8 mouse cellular contexts compared by ENCODE assay signal in genomic region chr10:111719632-111720031, GRCm38 (mm10).
DNase-seq lines count a peak whose midpoint lies in the region.

No protein-coding gene starts in this region.

- intact Hi-C loops in heart, postnatal 25 days (cut with DNase I): no loop called here
- intact Hi-C loops in left cerebral cortex, postnatal 4 days (cut with DNase I): no loop called here

- peak; percentile 16 for DNase-seq in heart, adult 8-10 months (ENCODE audit: low spot score)
- no peak for DNase-seq in heart, postnatal 25 days (ENCODE audit: low spot score)
- peak; percentile 48 for DNase-seq in 3T3-L1 (ENCODE audit: low read depth, low spot score)
- DNase-seq in Muller cell, postnatal 12 days (ENCODE audit: inconsistent ontology term): peak; percentile 94
- peak; percentile 59 to 69 for DNase-seq in kidney, postnatal 4 days
- no peak for DNase-seq in testis, postnatal 14 days (ENCODE audit: low spot score)
- DNase-seq in left cerebral cortex, postnatal 4 days: no peak
- DNase-seq in c-Kit-positive CD71-positive TER-119-positive erythroid progenitor cells, embryonic 14.5 days (ENCODE audit: low spot score): no peak

Comparison
In these comparisons a context has a peak if more than half of its experiments do, and no peak if none do; other contexts are left out.
1. DNase-seq: peak in heart, adult 8-10 months (single experiment), 3T3-L1 (single experiment), Muller cell, postnatal 12 days (single experiment) and kidney, postnatal 4 days (2 of 2); none in heart, postnatal 25 days (single experiment), testis, postnatal 14 days (single experiment), left cerebral cortex, postnatal 4 days (single experiment) and c-Kit-positive CD71-positive TER-119-positive erythroid progenitor cells, embryonic 14.5 days (single experiment).